Mouse (Mus musculus): ENCODE data around the gene Cnnm2. TPM values are rescaled to one million over a fixed set of nuclear protein-coding genes. Genes with fewer than 3 reads are reported as not detected.
A peak's percentile ranks its signal among the peaks of the same experiment; 100 is the strongest.
"Not testable (repeated sequence)": the region's sequence is repeated elsewhere in the genome, so short reads cannot be mapped to it uniquely, and the experiment has no call there.

Gene Cnnm2
- polyA plus RNA-seq, 1 experiment from 2014 or later, result 3.0 TPM

DNA sequence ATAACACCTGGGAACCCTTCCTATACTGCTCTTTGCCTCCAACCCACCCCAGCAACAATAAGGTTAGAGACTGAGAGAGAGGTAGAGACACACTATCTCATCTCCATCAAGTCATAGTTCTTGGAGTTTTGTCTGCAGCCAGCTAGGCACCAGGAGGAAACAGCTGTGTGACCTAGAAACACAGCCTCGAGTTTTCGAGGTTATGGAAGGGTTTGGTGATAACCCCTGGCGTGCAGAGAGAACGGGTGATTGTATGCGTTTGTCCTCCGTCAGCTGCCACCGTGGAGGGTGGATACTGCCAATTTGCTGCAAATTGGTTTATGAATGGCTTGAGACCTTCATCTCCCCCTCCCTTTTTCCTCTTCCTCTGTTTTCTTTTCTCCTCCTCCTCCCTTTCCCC is 24.3 kb upstream of the Cnnm2 start:
- Histone ChIP-seq H3K27me3 (replicated peaks; ENCODE audit: low read depth, poor library complexity, severe bottlenecking) (no peaks in the 10 kb centered on the region), H3K36me3 (replicated peaks) (peaks cover 22% of the 10 kb centered on the region), H3K4me3 (no peak overlapping the region), H3K27ac (replicated peaks) (no peak overlapping the region), H3K9me3 (no peaks in the 10 kb centered on the region), H3K4me1 (no peaks in the 10 kb centered on the region; the same call in 1 of the 2 replicates)
- no peak for DNase-seq (ENCODE audit: low spot score)
- WGBS, result 87% methylated on average over 7 of the region's 7 CpGs

DNA sequence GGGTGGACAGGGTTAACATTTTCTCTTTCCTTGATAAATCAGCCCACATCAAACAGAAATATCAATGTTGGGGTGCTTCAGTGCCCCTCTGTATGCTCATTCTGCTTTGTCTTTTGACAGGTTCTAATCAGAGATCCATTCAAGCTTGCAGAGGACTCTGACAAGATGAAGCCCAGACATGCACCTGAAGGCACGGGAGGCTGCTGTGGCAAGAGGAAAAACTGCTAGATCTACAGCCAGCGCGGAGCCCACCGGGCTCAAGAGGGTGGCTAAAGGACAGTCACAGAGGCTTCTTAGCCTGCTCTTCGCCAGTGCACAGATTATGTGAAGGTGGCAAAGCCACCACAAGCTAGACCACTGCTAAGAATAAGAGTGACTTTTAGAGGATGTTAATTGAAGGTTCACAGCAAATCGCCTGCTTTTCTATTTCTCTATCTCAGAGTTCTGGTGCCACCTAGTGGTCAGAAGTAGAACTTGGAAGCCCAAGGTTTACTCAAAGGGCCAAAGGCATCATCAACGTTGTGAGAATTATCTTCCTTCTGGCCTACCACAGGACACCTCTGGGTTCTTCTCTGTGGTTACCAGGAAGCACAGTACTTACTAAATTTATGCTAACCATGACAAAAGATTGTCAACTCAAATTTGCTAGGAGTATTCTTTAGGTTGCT is 20.9 kb upstream of the Cnnm2 start:
- no peak overlapping the region for H3K4me3 ChIP-seq
- H3K27ac ChIP-seq (replicated peaks), result no peak overlapping the region
- H3K4me1 ChIP-seq, result no peaks in the 10 kb centered on the region
- no peaks in the 10 kb centered on the region for H3K9me3 ChIP-seq
- no peaks in the 10 kb centered on the region for H3K27me3 ChIP-seq (replicated peaks; ENCODE audit: low read depth, poor library complexity, severe bottlenecking)
- WGBS, result 57% methylated on average over 7 of the region's 7 CpGs
- H3K36me3 ChIP-seq (replicated peaks), result peaks cover 16% of the 10 kb centered on the region
- peak; percentile 59 for DNase-seq (ENCODE audit: low spot score)

DNA sequence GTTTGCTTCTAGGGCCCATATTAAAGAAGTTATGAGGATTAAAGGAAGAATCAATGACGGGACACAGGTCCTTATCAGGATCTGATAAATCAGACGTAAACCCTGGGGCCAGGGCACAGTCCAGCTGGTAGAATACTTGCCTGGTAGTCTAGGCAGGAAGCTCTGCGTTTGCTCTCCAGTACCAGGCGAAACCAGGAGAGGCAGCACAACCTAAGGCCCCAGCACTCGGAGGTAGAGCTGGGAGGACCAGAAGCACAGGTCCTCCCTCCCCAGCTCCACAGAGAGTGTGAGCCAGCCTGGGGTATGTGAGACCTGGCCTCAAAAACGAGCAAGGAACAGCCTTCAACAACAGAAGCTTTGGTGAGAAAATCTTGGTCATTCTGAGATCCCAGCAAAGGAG is 19.8 kb upstream of the Cnnm2 start:
- no peak for DNase-seq (ENCODE audit: low spot score)
- no peak overlapping the region for H3K4me3 ChIP-seq
- H3K27me3 ChIP-seq (replicated peaks; ENCODE audit: low read depth, poor library complexity, severe bottlenecking), result no peaks in the 10 kb centered on the region
- no peak overlapping the region for H3K27ac ChIP-seq (replicated peaks)
- H3K4me1 ChIP-seq, result no peaks in the 10 kb centered on the region
- WGBS, result 48% methylated on average over 6 of the region's 6 CpGs
- no peaks in the 10 kb centered on the region for H3K9me3 ChIP-seq
- peaks cover 16% of the 10 kb centered on the region for H3K36me3 ChIP-seq (replicated peaks)

DNA sequence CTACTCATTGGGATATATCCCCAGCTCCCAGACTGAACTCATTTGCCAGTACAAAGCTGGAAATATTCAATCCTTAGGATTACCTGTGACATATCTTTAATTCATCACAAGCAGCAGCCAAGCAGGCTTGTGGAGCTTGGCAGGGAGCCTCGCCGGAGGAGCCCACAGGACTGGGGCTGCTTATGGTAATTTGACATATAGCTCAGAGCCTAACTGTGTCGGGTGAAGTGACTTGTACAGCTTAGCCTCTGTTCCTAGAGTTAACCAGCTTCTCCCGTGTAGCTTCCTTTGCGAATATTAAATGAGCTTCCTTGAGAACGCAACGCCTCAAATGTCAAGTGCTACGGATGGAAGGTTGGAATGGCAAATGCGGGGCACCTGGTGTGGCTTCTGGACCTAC is 16.7 kb upstream of the Cnnm2 start:
- Histone ChIP-seq H3K4me1 (no peaks in the 10 kb centered on the region), H3K9me3 (no peaks in the 10 kb centered on the region), H3K4me3 (no peak overlapping the region), H3K27ac (replicated peaks) (no peak overlapping the region), H3K27me3 (replicated peaks; ENCODE audit: low read depth, poor library complexity, severe bottlenecking) (no peaks in the 10 kb centered on the region), H3K36me3 (replicated peaks) (no peaks in the 10 kb centered on the region)
- WGBS, result 74% methylated on average over 9 of the region's 9 CpGs
- DNase-seq (ENCODE audit: low spot score), result no peak

DNA sequence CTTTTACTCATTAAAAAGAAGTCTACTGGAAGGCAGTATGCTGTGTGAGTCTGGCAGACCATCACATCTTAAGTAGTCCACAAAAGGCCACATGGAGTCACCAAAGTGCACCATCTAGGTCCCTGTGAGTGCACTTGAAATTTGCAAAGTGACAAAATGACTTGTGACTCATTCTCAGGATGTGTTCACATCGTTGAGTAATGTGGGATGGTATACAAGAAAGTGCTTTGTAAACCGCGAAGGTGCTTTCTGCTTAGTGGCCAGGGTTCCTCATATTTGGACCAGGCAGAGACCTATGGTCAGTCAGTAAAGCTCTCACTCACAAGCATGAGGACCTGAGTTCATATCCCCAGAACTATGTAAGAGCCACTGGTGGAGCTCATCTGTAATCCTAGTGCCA is 13.6 kb upstream of the Cnnm2 start:
- WGBS, result 90% methylated on average over 3 of the region's 3 CpGs
- Histone ChIP-seq H3K4me1 (no peaks in the 10 kb centered on the region), H3K36me3 (replicated peaks) (no peaks in the 10 kb centered on the region), H3K27me3 (replicated peaks; ENCODE audit: low read depth, poor library complexity, severe bottlenecking) (no peaks in the 10 kb centered on the region), H3K27ac (replicated peaks) (no peak overlapping the region), H3K4me3 (no peak overlapping the region), H3K9me3 (no peaks in the 10 kb centered on the region)
- DNase-seq (ENCODE audit: low spot score), result no peak

DNA sequence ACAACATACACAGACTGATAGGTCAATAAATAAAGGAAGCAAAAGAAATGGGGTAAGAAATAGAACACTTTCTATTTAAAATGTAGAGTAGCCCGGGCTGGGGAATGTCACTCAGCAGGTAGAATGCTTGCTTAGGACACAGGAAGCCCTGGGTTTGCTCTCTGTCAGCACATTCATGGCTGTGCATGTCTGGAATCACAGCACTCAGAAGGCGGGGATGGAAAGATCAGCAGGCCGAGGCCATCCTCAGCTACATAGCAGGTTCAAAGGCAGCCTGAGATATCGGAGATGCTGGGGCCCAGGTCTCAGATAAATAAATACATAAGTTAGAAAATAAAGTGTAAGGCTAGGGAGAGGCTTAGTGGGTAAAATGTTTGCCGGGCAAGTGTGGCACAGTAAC is 9.2 kb upstream of the Cnnm2 start:
- WGBS, result 88% methylated on average over 5 of the region's 5 CpGs
- Histone ChIP-seq H3K27me3 (replicated peaks; ENCODE audit: low read depth, poor library complexity, severe bottlenecking) (no peaks in the 10 kb centered on the region), H3K4me3 (no peak overlapping the region), H3K9me3 (no peaks in the 10 kb centered on the region), H3K36me3 (replicated peaks) (no peaks in the 10 kb centered on the region), H3K4me1 (no peaks in the 10 kb centered on the region), H3K27ac (replicated peaks) (no peak overlapping the region)
- no peak for DNase-seq (ENCODE audit: low spot score)

DNA sequence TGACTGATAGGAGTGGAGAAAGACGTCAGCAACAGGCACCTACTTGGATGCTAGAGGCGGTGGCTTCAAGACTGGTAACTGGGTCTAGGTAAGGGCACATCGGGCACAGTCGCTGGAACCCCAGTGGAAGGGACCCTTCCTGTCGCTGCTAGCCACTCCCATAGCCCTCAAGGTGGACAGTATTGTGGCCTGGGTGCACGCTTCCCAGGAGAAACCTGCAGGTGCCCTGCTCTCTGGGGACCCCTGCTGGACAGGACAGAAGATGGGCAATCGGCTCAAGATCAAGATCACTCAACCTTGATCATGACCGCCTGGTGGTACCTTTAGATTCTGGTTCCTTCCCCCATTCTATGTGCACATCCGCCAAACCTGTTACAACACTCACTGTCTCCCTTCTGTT is 6.3 kb upstream of the Cnnm2 start:
- Histone ChIP-seq H3K27ac (replicated peaks) (no peak overlapping the region), H3K27me3 (replicated peaks; ENCODE audit: low read depth, poor library complexity, severe bottlenecking) (peaks cover 12% of the 10 kb centered on the region; the same call in 1 of the 2 replicates), H3K4me1 (no peaks in the 10 kb centered on the region), H3K9me3 (0 out of 2 replicates have a peak, but pooled peaks cover 2% of the 10 kb centered on the region), H3K36me3 (replicated peaks) (no peaks in the 10 kb centered on the region), H3K4me3 (no peak overlapping the region)
- peak; percentile 43 for DNase-seq (ENCODE audit: low spot score)
- WGBS, result 51% methylated on average over 9 of the region's 9 CpGs

DNA sequence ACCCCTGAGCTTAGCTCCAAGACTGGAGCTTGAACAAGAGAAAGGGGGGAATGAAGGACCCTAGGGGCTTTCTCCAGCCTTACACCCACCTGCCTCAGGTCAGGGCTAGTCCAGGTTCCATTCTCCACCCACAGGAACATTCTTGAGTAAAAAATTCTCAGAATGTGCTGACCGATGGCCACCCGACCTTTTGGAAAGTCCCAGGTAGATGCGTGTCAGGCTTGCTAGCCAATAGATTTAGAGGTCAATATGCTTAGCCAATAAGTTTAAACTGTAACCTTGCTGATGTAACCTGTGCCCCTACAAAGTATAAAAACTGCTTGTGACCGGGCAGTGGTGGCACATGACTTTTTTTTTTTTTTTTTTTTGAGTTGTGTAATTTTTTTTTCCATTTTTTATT is 5.2 kb upstream of the Cnnm2 start:
- 86% methylated on average over 4 of the region's 4 CpGs for WGBS
- no peak overlapping the region for H3K27ac ChIP-seq (replicated peaks)
- peaks cover 7% of the 10 kb centered on the region for H3K4me1 ChIP-seq
- H3K27me3 ChIP-seq (replicated peaks; ENCODE audit: low read depth, poor library complexity, severe bottlenecking), result peaks cover 12% of the 10 kb centered on the region; the same call in 1 of the 2 replicates
- no peak for DNase-seq (ENCODE audit: low spot score)
- no peaks in the 10 kb centered on the region for H3K36me3 ChIP-seq (replicated peaks)
- no peak overlapping the region for H3K4me3 ChIP-seq
- 0 out of 2 replicates have a peak, but pooled peaks cover 2% of the 10 kb centered on the region for H3K9me3 ChIP-seq

DNA sequence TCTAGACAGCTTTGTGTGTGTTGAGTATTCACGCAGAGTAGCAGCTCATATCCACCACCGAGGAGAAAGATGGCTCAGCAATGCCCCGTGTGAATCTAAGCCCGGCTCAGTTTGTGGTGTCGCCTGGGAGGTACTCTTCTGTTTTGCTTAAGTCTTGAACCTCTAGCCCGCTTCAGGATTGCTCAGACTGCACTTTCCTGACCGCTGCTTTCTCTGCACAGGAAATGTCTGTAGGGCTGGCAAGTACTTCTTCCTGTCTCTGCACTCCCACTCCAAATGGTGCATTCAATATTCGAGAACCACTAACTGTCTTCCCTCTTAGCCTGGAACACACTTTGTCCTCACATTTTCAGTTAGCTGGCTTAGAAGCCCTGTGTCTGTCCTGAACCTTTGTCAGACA is 2.3 kb upstream of the Cnnm2 start:
- Histone ChIP-seq H3K9me3 (0 out of 2 replicates have a peak, but pooled peaks cover 2% of the 10 kb centered on the region), H3K4me1 (peaks cover 24% of the 10 kb centered on the region), H3K4me3 (no peak overlapping the region), H3K36me3 (replicated peaks) (no peaks in the 10 kb centered on the region), H3K27me3 (replicated peaks; ENCODE audit: low read depth, poor library complexity, severe bottlenecking) (peaks cover 33% of the 10 kb centered on the region), H3K27ac (replicated peaks) (no peak overlapping the region)
- 69% methylated on average over 8 of the region's 8 CpGs for WGBS
- no peak for DNase-seq (ENCODE audit: low spot score)

DNA sequence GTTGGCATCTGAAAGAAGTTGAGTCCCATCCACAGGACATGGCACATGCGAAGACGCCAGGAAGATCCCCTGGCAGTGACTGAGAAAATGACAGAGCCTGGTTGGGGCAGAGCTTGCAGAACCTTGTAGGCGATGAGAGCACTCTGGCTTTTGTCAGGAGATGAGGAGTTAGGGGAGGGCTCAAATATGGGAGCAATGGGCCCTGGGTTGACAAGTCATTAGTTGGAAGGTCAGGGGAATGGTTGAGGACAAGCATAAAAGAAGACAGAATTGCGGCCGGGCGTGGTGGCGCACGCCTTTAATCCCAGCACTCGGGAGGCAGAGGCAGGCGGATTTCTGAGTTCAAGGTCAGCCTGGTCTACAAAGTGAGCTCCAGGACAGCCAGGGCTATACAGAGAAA is 1.5 kb upstream of the Cnnm2 start:
- not testable (repeated sequence) for DNase-seq (ENCODE audit: low spot score); H3K9me3 ChIP-seq; H3K27ac ChIP-seq (replicated peaks); H3K36me3 ChIP-seq (replicated peaks); H3K4me3 ChIP-seq
- Histone ChIP-seq H3K4me1 (peaks cover 30% of the 10 kb centered on the region), H3K27me3 (replicated peaks; ENCODE audit: low read depth, poor library complexity, severe bottlenecking) (peaks cover 42% of the 10 kb centered on the region)
- 90% methylated on average over 10 of the region's 10 CpGs for WGBS

DNA sequence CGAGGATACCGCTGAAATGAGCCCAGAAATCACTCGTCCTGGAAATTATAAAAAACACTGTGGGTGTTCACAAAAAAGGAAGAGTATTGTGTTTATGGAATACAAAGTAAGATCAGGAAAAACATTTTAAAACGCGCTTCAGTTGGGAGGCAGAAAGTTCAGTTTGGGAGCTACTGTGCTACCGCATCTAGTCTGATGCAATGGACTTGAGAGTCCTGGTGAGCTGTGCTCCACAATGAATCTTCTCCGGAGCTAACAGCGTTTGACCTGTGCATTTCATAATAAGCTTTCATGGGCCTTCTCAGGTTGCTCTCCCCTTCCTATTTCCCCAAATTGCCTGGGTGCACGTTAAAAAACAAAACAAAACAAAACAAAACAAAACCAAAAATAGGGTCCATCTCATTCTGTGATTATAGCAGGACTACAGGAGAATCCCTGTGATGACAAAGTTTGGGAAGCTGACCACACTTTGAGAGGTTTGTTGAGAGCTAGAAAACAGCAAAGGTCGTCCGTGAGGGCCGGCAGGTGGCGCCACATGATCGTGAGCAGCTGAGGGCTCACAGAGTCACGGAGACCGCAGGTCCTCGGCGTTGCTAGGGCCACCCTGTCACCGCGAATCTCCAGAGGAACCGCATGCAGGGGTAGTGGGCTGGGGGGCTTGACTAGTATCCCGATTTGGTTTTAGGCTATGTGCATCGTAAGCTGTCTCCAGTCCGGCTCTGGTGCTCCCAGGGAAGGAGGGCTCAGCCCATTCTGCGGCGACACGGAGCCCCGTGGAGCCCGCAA is 828 bp upstream of the Cnnm2 start:
- 0 out of 2 replicates have a peak, but pooled peaks cover 2% of the 10 kb centered on the region for H3K9me3 ChIP-seq
- peaks cover 31% of the 10 kb centered on the region for H3K4me1 ChIP-seq
- WGBS, result 19% methylated on average over 29 of the region's 29 CpGs
- peak overlapping the region; percentile 88 for H3K4me3 ChIP-seq
- DNase-seq (ENCODE audit: low spot score), result peak; percentile 88
- H3K27me3 ChIP-seq (replicated peaks; ENCODE audit: low read depth, poor library complexity, severe bottlenecking), result peaks cover 43% of the 10 kb centered on the region
- peak overlapping the region; percentile 37; the same call in 1 of the 2 replicates for H3K27ac ChIP-seq (replicated peaks)
- no peaks in the 10 kb centered on the region for H3K36me3 ChIP-seq (replicated peaks)

DNA sequence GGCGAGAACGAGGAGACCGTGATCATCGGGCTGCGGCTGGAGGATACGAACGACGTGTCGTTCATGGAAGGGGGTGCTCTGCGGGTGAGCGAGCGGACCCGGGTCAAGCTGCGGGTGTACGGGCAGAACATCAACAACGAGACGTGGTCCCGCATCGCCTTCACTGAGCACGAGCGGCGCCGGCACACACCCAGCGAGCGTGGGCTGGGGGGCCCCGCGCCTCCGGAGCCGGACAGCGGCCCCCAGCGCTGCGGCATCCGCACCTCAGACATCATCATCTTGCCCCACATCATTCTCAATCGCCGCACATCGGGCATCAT is 535 bp downstream of the Cnnm2 start:
- Histone ChIP-seq H3K36me3 (replicated peaks) (no peaks in the 10 kb centered on the region), H3K27me3 (replicated peaks; ENCODE audit: low read depth, poor library complexity, severe bottlenecking) (peaks cover 43% of the 10 kb centered on the region), H3K4me1 (peaks cover 31% of the 10 kb centered on the region), H3K9me3 (0 out of 2 replicates have a peak, but pooled peaks cover 2% of the 10 kb centered on the region), H3K4me3 (peak overlapping the region; percentile 88), H3K27ac (replicated peaks) (peak overlapping the region; percentile 80)
- under 1% methylated on average over 36 of the region's 36 CpGs for WGBS
- DNase-seq (ENCODE audit: low spot score), result no peak

Measured in embryonic facial prominence, embryonic 10.5 days (tissue).